Mouse (Mus musculus): ENCODE results near the gene Rcor2.

Gene Rcor2

GRCm38 (mm10) chr19:7320181-7320580 is 53.1 kb downstream of the Rcor2 start:
- no peak for DNase-seq (ENCODE audit: low spot score)

DNA sequence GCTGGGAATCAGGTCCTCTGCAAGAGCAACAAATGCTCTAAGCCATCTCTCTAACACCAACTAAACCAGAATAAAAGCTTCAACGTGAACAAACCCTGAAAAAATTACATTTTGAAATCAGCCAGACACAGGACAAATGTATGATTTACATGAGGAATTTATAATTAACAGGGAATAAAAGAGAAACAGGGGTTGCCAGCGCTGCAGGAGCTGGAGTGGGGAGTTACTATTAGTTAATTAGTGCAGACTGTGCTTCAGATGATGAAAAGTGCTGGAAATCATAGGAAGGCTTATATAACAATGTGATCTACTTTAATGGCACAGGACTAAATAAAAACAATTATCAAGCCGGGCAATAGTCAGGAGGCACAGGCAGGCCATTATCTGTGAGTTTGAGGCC is 54.3 kb downstream of the Rcor2 start:
- no peak for DNase-seq (ENCODE audit: low spot score)
